Mouse (Mus musculus) liver, postnatal 0 days (tissue): ENCODE results near the gene Efna5.

Experiments used
- CTCF ChIP-seq: sonication (generic); IDR thresholded peaks from 2 replicates; pipeline ENCODE4 v1.5.1; 2016; ENCODE audit warnings: antibody characterized with exemption, low read depth
- EP300 ChIP-seq: IDR thresholded peaks from 2 replicates; pipeline ENCODE4 v1.6.1; 2016; ENCODE audit warnings: antibody characterized with exemption, low read depth, mild to moderate bottlenecking

- TF ChIP-seq EP300 (no peak), CTCF (no peak)
Measured at GRCm38 (mm10) chr17:62557215-62557614, 323.9 kb downstream of the Efna5 start.
